Mouse (Mus musculus) left cerebral cortex, adult 9 months (tissue): ENCODE data around the gene Eci3.

Experiments used
- DNase-seq, 2 experiments: peaks; one replicate each; pipeline ENCODE4 v3.0.0; 2022; ENCODE audit warnings: low spot score in 2 of 2

The Eci3 gene

GRCm38 (mm10) chr13:34934931-34935644 lies 28.5 kb downstream of the Eci3 start:
- peak in 1 of 2 experiments; percentile 11 for DNase-seq

GRCm38 (mm10) chr13:34924210-34924609 lies 39.4 kb downstream of the Eci3 start, which contains the start of the genes Fam217a and 4933417A18Rik:
Fam217a (minus strand) TSS chr13:34924310.
4933417A18Rik (plus strand) TSS chr13:34924409.
- DNase-seq: no peak

- DNase-seq: no peak
Observed at GRCm38 (mm10) chr13:34916520-34917167, 47.0 kb downstream of the Eci3 start.

GRCm38 (mm10) chr13:34914614-34915013 lies 49.0 kb downstream of the Eci3 start:
- no peak for DNase-seq
